Mouse (Mus musculus): ENCODE data around the gene Gpr155. TPM values are rescaled to one million over a fixed set of nuclear protein-coding genes. Genes with fewer than 3 reads are reported as not detected.

Gene Gpr155
- 9.6 and 11.0 TPM in 2 replicates for polyA plus RNA-seq (2014; fragmentation: Nextera tagmentation; extraction: Ambion mirVana)

DNA sequence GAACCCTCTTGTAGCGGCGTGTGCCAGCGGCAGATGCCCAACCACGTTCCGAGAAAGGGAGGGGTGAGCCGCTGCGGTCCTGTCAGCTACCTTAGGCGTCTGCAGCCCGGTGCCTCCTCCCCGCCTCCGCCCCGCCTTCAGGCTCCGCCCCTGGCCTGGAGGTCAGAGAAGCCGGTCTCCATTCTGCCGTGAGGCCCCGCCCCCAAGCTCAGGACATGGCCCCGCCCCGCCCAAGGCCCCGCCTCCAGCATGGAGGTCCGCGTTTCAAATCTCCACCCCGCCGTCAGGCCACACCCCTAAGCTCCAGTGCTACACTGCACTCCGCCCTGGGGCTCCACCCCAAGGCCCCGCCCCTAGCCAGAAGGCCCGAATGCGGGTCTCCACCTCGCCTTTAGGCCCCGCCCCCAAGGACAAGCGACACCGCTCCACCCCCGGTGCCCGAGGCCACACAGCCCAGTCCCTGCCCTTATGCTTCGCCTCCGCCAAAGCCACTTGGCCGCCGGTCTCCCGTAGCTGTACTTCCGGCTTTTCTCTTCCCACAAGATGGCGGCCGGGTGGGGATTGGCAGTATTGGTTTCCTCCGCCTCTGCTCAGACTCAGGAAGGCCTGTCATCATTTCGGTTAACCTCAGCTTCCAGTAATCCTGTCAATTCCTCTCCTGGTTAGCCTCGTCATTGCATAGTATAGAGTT lies at the start of gene Gpr155:
Gpr155 (minus strand) TSS at position 217 of the 691 bp plus-strand sequence.
- Histone ChIP-seq H3K27me3 (ENCODE audit: control insufficient read depth, insufficient read depth, low read length) (no peaks in the 10 kb centered on the region), H3K4me3 (replicated peaks; ENCODE audit: low read depth, low read length) (peak within 1 kb of the TSS; percentile 62), H3K4me1 (ENCODE audit: control insufficient read depth, insufficient read depth, low read length) (no peaks in the 10 kb centered on the region), H3K4me2 (ENCODE audit: low read length) (peak within 1 kb of the TSS; percentile 90), H3K27ac (replicated peaks; ENCODE audit: low read depth, low read length) (peak within 1 kb of the TSS; percentile 83), H3K36me3 (ENCODE audit: control insufficient read depth, insufficient read depth, low read length) (no peaks in the 10 kb centered on the region), H3K9ac (replicated peaks; ENCODE audit: low read length) (peak within 1 kb of the TSS; percentile 64), H3K9me3 (ENCODE audit: control insufficient read depth, low read length) (no peaks in the 10 kb centered on the region)
- 1% methylated on average over 44 of the region's 44 CpGs for WGBS
- ATAC-seq (ENCODE audit: low FRiP score, low TSS enrichment), result peak; percentile 99
- DNase-seq, result peak; percentile 98

DNA sequence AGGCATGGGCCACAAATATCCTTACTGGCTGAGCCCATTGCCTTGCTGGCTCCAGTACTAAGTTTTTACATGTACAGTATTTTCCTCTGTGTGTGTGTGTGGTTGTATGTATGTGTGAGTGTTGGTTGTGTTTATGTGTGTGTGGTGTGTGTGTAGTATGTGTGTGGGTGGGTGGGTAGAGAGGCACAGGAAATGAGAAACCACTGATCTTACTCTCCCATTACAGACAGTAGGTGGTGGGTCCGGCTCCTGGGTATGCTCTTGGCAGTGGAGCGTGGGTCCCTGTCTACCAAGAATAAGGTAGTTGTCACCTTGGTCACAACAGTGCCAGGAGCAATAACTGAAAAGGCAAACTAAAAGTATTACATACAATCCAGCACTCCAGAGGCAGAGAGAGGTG lies 49.5 kb upstream of the Gpr155 start:
- Histone ChIP-seq H3K4me3 (replicated peaks; ENCODE audit: low read depth, low read length) (no peak overlapping the region), H3K36me3 (ENCODE audit: control insufficient read depth, insufficient read depth, low read length) (no peaks in the 10 kb centered on the region), H3K4me2 (ENCODE audit: low read length) (no peak overlapping the region), H3K27me3 (ENCODE audit: control insufficient read depth, insufficient read depth, low read length) (no peaks in the 10 kb centered on the region), H3K9me3 (ENCODE audit: control insufficient read depth, low read length) (no peaks in the 10 kb centered on the region), H3K9ac (replicated peaks; ENCODE audit: low read length) (no peak overlapping the region), H3K27ac (replicated peaks; ENCODE audit: low read depth, low read length) (no peak overlapping the region), H3K4me1 (ENCODE audit: control insufficient read depth, insufficient read depth, low read length) (peaks cover 12% of the 10 kb centered on the region; the same call in 1 of the 2 replicates)
- 94% methylated on average over 2 of the region's 2 CpGs for WGBS
- DNase-seq, result no peak
- ATAC-seq (ENCODE audit: low FRiP score, low TSS enrichment), result no peak

DNA sequence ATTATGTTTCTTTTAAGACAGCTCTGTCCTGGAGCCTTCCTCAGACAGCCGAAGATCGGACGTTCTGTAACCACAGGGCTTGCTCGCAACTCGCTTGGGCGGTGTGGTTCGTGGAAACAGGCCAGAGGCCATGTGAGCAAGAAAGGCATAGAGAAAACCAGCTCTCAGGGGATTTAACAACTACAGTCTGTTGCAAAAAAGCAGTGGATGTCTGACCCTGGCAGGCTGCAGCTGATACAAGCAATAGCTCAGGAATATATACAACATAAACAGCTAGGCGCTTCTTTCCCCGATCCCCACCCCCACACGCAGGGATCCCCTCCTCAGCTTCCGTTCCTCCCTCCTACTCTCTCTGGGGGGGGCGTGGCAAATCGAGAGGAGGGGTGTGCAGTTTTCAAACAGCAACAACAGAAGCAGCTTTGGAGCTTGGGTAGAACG lies 45.6 kb upstream of the Gpr155 start:
- peak overlapping the region; percentile 65 for H3K27ac ChIP-seq (replicated peaks; ENCODE audit: low read depth, low read length)
- peak overlapping the region; percentile 28 for H3K4me2 ChIP-seq (ENCODE audit: low read length)
- peak; percentile 69 for DNase-seq
- no peaks in the 10 kb centered on the region for H3K36me3 ChIP-seq (ENCODE audit: control insufficient read depth, insufficient read depth, low read length)
- H3K27me3 ChIP-seq (ENCODE audit: control insufficient read depth, insufficient read depth, low read length), result no peaks in the 10 kb centered on the region
- ATAC-seq (ENCODE audit: low FRiP score, low TSS enrichment), result no peak; the same call in 1 of the 2 replicates
- 24% methylated on average over 14 of the region's 14 CpGs for WGBS
- H3K9ac ChIP-seq (replicated peaks; ENCODE audit: low read length), result no peak overlapping the region
- H3K9me3 ChIP-seq (ENCODE audit: control insufficient read depth, low read length), result no peaks in the 10 kb centered on the region
- H3K4me1 ChIP-seq (ENCODE audit: control insufficient read depth, insufficient read depth, low read length), result no peaks in the 10 kb centered on the region
- peak overlapping the region; percentile 1; the same call in 1 of the 2 replicates for H3K4me3 ChIP-seq (replicated peaks; ENCODE audit: low read depth, low read length)

DNA sequence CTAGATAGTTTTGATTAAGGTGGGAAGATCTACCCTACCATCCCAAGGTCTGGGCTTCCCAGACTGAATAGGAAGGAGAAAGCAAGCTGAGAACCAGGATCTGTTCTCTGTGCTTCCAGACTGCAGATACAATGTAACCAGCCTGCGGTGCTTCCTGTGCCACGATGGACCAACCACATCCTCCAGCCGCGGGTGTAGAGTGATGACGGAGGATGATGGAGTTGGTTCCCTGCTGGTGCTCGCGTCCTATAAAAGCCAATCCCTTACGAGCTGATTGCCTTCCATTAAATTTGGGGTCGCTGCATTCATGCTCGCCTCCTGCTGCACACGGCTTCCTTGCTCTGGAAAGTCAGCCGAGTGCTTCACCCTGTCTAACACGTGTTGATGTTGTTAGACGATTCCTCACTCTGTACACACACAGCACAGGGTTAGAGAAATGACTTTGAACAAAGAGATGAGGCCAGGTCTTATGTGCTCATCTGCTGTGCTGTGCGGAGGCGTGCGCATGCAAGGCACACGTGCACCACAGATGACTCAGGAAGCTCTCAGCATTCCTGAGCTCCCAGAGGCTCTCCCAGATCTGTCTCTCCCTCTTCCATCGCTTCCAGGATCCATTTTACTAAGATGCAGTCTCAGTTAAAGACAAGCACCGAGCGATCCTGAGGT lies 42.6 kb upstream of the Gpr155 start:
- DNase-seq (no peak), ATAC-seq (ENCODE audit: low FRiP score, low TSS enrichment) (no peak)
- Histone ChIP-seq H3K27ac (replicated peaks; ENCODE audit: low read depth, low read length) (no peak overlapping the region), H3K27me3 (ENCODE audit: control insufficient read depth, insufficient read depth, low read length) (no peaks in the 10 kb centered on the region), H3K4me3 (replicated peaks; ENCODE audit: low read depth, low read length) (no peak overlapping the region), H3K36me3 (ENCODE audit: control insufficient read depth, insufficient read depth, low read length) (no peaks in the 10 kb centered on the region), H3K4me2 (ENCODE audit: low read length) (no peak overlapping the region), H3K9me3 (ENCODE audit: control insufficient read depth, low read length) (no peaks in the 10 kb centered on the region), H3K4me1 (ENCODE audit: control insufficient read depth, insufficient read depth, low read length) (no peaks in the 10 kb centered on the region), H3K9ac (replicated peaks; ENCODE audit: low read length) (no peak overlapping the region)
- 81% methylated on average over 21 of the region's 21 CpGs for WGBS

DNA sequence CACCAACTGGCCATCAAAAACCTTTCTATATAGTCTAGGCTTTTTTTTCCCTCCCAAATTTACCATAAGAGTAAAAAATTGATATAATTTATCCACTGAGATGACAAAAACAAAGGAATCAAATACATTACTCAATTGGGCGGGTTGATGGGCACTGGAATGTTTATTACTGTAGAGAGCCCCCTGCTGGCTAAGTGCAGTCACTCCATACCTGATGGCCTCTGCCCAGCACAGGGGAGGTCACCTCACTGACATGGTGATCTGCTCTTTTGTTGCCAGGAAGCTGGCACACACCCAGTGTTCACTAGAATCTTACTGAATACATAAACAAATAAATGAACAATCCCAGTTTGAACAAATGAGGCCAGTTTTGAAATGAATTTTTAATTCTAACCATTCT lies 40.9 kb upstream of the Gpr155 start:
- Histone ChIP-seq H3K9ac (replicated peaks; ENCODE audit: low read length) (no peak overlapping the region), H3K27me3 (ENCODE audit: control insufficient read depth, insufficient read depth, low read length) (no peaks in the 10 kb centered on the region), H3K9me3 (ENCODE audit: control insufficient read depth, low read length) (no peaks in the 10 kb centered on the region), H3K4me2 (ENCODE audit: low read length) (no peak overlapping the region), H3K27ac (replicated peaks; ENCODE audit: low read depth, low read length) (no peak overlapping the region), H3K4me3 (replicated peaks; ENCODE audit: low read depth, low read length) (no peak overlapping the region), H3K36me3 (ENCODE audit: control insufficient read depth, insufficient read depth, low read length) (no peaks in the 10 kb centered on the region), H3K4me1 (ENCODE audit: control insufficient read depth, insufficient read depth, low read length) (no peaks in the 10 kb centered on the region)
- DNase-seq (peak; percentile 57), ATAC-seq (ENCODE audit: low FRiP score, low TSS enrichment) (no peak)
- 30% methylated on average over 1 of the region's 1 CpGs for WGBS

DNA sequence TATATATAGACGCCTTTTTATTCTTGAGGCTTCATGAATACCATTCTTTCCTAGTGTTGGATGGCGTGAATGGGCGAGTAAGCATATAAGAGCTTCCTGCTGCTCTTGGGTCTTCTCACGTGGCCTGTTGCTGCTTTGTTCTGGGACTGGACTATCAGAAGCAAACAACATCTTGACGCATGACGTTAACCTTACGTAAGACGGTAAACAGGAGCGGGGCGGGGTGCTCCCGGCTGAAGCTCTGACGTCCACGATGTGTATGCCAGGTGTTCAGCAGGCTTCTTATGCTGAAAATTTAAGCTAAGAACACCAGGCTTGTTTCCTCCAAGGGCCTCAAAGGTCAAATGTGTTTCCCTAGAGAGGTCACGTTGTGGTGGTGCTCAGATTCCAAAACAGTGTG lies 39.5 kb upstream of the Gpr155 start:
- H3K36me3 ChIP-seq (ENCODE audit: control insufficient read depth, insufficient read depth, low read length), result no peaks in the 10 kb centered on the region
- H3K27ac ChIP-seq (replicated peaks; ENCODE audit: low read depth, low read length), result no peak overlapping the region
- H3K4me1 ChIP-seq (ENCODE audit: control insufficient read depth, insufficient read depth, low read length), result no peaks in the 10 kb centered on the region
- no peak overlapping the region for H3K4me2 ChIP-seq (ENCODE audit: low read length)
- 90% methylated on average over 14 of the region's 14 CpGs for WGBS
- no peaks in the 10 kb centered on the region for H3K27me3 ChIP-seq (ENCODE audit: control insufficient read depth, insufficient read depth, low read length)
- no peak overlapping the region for H3K4me3 ChIP-seq (replicated peaks; ENCODE audit: low read depth, low read length)
- H3K9ac ChIP-seq (replicated peaks; ENCODE audit: low read length), result no peak overlapping the region
- DNase-seq, result no peak
- H3K9me3 ChIP-seq (ENCODE audit: control insufficient read depth, low read length), result no peaks in the 10 kb centered on the region
- no peak for ATAC-seq (ENCODE audit: low FRiP score, low TSS enrichment)

DNA sequence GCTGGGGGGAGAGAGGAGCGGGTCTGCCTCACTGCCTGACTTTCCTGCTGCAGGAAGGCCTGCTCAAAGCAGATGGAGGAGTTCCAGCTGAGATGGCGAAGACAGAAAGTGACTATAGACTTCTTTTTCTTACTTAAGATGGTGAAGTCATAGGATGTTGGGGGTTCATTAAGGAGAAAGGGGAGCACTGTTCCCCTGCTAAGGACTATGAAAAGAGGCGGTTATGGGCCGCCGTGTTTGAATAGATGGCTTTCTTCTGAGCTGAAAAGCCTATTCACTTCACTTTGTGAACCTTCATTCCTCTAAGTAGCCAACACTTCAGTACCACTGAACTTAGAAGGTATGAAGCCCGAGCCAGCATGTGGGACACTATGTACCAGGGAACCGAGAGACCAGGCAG lies 33.4 kb upstream of the Gpr155 start:
- ATAC-seq (ENCODE audit: low FRiP score, low TSS enrichment), result no peak
- H3K27me3 ChIP-seq (ENCODE audit: control insufficient read depth, insufficient read depth, low read length), result no peaks in the 10 kb centered on the region; the same call in 1 of the 2 replicates
- H3K36me3 ChIP-seq (ENCODE audit: control insufficient read depth, insufficient read depth, low read length), result no peaks in the 10 kb centered on the region
- no peaks in the 10 kb centered on the region for H3K9me3 ChIP-seq (ENCODE audit: control insufficient read depth, low read length)
- DNase-seq, result no peak
- 25% methylated on average over 7 of the region's 7 CpGs for WGBS
- H3K4me1 ChIP-seq (ENCODE audit: control insufficient read depth, insufficient read depth, low read length), result no peaks in the 10 kb centered on the region
- H3K4me2 ChIP-seq (ENCODE audit: low read length), result no peak overlapping the region
- H3K27ac ChIP-seq (replicated peaks; ENCODE audit: low read depth, low read length), result no peak overlapping the region
- H3K9ac ChIP-seq (replicated peaks; ENCODE audit: low read length), result no peak overlapping the region
- no peak overlapping the region for H3K4me3 ChIP-seq (replicated peaks; ENCODE audit: low read depth, low read length)

DNA sequence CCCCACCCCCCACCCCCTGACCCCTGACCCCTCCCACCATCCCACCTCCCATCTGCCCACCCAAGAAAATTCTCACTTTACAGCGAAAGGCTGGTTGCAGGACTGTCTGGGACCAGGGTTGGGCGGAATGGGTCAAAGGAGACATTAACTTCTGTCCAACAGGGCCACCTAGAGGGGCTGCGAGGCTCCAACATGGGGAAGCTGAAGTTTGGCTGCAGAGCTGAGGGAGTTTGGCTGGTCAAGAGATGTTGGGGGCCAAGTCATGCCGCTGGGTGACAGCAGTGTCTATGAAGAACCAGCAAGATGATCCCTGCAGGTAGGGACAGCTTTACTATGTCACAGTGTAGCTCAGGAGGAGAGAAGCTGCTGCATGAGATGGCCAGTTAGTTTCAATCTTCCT lies 32.9 kb upstream of the Gpr155 start:
- Histone ChIP-seq H3K27ac (replicated peaks; ENCODE audit: low read depth, low read length) (no peak overlapping the region), H3K36me3 (ENCODE audit: control insufficient read depth, insufficient read depth, low read length) (no peaks in the 10 kb centered on the region), H3K9me3 (ENCODE audit: control insufficient read depth, low read length) (no peaks in the 10 kb centered on the region), H3K4me2 (ENCODE audit: low read length) (no peak overlapping the region), H3K9ac (replicated peaks; ENCODE audit: low read length) (no peak overlapping the region), H3K4me3 (replicated peaks; ENCODE audit: low read depth, low read length) (no peak overlapping the region), H3K27me3 (ENCODE audit: control insufficient read depth, insufficient read depth, low read length) (no peaks in the 10 kb centered on the region; the same call in 1 of the 2 replicates), H3K4me1 (ENCODE audit: control insufficient read depth, insufficient read depth, low read length) (no peaks in the 10 kb centered on the region)
- no peak for DNase-seq
- WGBS, result 42% methylated on average over 4 of the region's 4 CpGs
- no peak for ATAC-seq (ENCODE audit: low FRiP score, low TSS enrichment)

DNA sequence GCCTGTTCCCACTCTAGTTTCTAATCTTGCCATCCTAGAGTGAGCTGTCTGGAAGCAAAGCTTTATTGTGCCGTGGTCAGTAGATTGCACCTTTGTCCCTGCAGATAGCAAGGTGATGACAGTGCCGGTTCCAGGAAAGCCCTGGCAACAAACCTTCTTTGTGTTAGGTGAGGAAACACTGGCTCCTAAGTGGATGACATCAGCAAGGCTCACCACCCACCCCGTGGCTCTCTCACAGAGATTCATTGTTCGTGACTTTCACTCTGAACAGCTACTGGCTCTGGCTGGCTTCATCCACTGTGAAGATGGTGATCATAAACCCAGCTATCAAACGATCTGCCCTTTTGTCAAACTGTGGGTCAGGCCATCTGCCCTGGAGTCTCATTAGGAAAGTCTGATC lies 29.5 kb upstream of the Gpr155 start:
- 77% methylated on average over 5 of the region's 5 CpGs for WGBS
- H3K36me3 ChIP-seq (ENCODE audit: control insufficient read depth, insufficient read depth, low read length), result no peaks in the 10 kb centered on the region
- DNase-seq (no peak), ATAC-seq (ENCODE audit: low FRiP score, low TSS enrichment) (no peak)
- H3K4me1 ChIP-seq (ENCODE audit: control insufficient read depth, insufficient read depth, low read length), result no peaks in the 10 kb centered on the region
- H3K9ac ChIP-seq (replicated peaks; ENCODE audit: low read length), result no peak overlapping the region
- no peak overlapping the region for H3K4me3 ChIP-seq (replicated peaks; ENCODE audit: low read depth, low read length)
- no peak overlapping the region for H3K27ac ChIP-seq (replicated peaks; ENCODE audit: low read depth, low read length)
- no peak overlapping the region for H3K4me2 ChIP-seq (ENCODE audit: low read length)
- no peaks in the 10 kb centered on the region for H3K9me3 ChIP-seq (ENCODE audit: control insufficient read depth, low read length)
- no peaks in the 10 kb centered on the region; the same call in 1 of the 2 replicates for H3K27me3 ChIP-seq (ENCODE audit: control insufficient read depth, insufficient read depth, low read length)
